Mouse (Mus musculus): ENCODE results near the gene Stat6.

Stat6 gene

GRCm38 (mm10) chr10:127614236-127615033 is 28.4 kb upstream of the Stat6 start:
- DNase-seq (ENCODE audit: extremely low read depth, low read depth, low spot score) = no peak

- DNase-seq (ENCODE audit: extremely low read depth, low read depth, low spot score) = no peak
Measured at GRCm38 (mm10) chr10:127615034-127615374, 27.8 kb upstream of the Stat6 start.

GRCm38 (mm10) chr10:127615591-127615990 is 27.2 kb upstream of the Stat6 start:
- DNase-seq (ENCODE audit: extremely low read depth, low read depth, low spot score) = no peak

- no peak for DNase-seq (ENCODE audit: extremely low read depth, low read depth, low spot score)
Measured at GRCm38 (mm10) chr10:127616261-127616679, 26.5 kb upstream of the Stat6 start.

GRCm38 (mm10) chr10:127617294-127617693 is 25.5 kb upstream of the Stat6 start:
- DNase-seq (ENCODE audit: extremely low read depth, low read depth, low spot score) = no peak

GRCm38 (mm10) chr10:127618173-127618572 is 24.6 kb upstream of the Stat6 start:
- DNase-seq (ENCODE audit: extremely low read depth, low read depth, low spot score) = no peak

- no peak for DNase-seq (ENCODE audit: extremely low read depth, low read depth, low spot score)
Measured at GRCm38 (mm10) chr10:127619119-127619721, 23.6 kb upstream of the Stat6 start.

- DNase-seq (ENCODE audit: extremely low read depth, low read depth, low spot score) = no peak
Measured at GRCm38 (mm10) chr10:127619941-127620405, 22.8 kb upstream of the Stat6 start.

- DNase-seq (ENCODE audit: extremely low read depth, low read depth, low spot score) = no peak
Measured at GRCm38 (mm10) chr10:127620406-127621190, 22.2 kb upstream of the Stat6 start, which contains the start of gene Lrp1. Gene Lrp1 (minus strand): TSS chr10:127621148.

- no peak for DNase-seq (ENCODE audit: extremely low read depth, low read depth, low spot score)
Measured at GRCm38 (mm10) chr10:127621191-127622056, 21.4 kb upstream of the Stat6 start.

- no peak for DNase-seq (ENCODE audit: extremely low read depth, low read depth, low spot score)
Measured at GRCm38 (mm10) chr10:127622057-127622392, 20.8 kb upstream of the Stat6 start.

GRCm38 (mm10) chr10:127622661-127623060 is 20.1 kb upstream of the Stat6 start:
- DNase-seq (ENCODE audit: extremely low read depth, low read depth, low spot score) = no peak

GRCm38 (mm10) chr10:127623439-127624216 is 19.2 kb upstream of the Stat6 start:
- DNase-seq (ENCODE audit: extremely low read depth, low read depth, low spot score) = no peak

- DNase-seq (ENCODE audit: extremely low read depth, low read depth, low spot score) = no peak
Measured at GRCm38 (mm10) chr10:127626433-127626832, 16.4 kb upstream of the Stat6 start.

- no peak for DNase-seq (ENCODE audit: extremely low read depth, low read depth, low spot score)
Measured at GRCm38 (mm10) chr10:127631261-127632214, 11.2 kb upstream of the Stat6 start.

- no peak for DNase-seq (ENCODE audit: extremely low read depth, low read depth, low spot score)
Measured at GRCm38 (mm10) chr10:127632668-127633271, 10.0 kb upstream of the Stat6 start.

- no peak for DNase-seq (ENCODE audit: extremely low read depth, low read depth, low spot score)
Measured at GRCm38 (mm10) chr10:127640421-127640820, 2.4 kb upstream of the Stat6 start.

Measured in fat pad, adult 2 months (tissue).